Mouse (Mus musculus) intestine, embryonic 14.5 days (tissue): ENCODE results near the gene Spcs1. TPM values are rescaled to one million over a fixed set of nuclear protein-coding genes. Genes with fewer than 3 reads are reported as not detected.

ENCODE experiments used
- ATAC-seq: fragments of 200-750 bp; cut with Nextera tagmentation; replicated peaks from 2 replicates; pipeline ENCODE4 v1.8.0; 2017; ENCODE audit warnings: low read depth, moderate number of reproducible peaks, moderate TSS enrichment, moderate library complexity; ENCODE audit not compliant: low FRiP score, low TSS enrichment
- DNase-seq: peaks from one replicate; pipeline ENCODE4 v3.0.0-alpha.2; 2018; ENCODE audit warnings: low spot score
- H3K27ac ChIP-seq: fragments of 300-500 bp; sonication (generic); 2 replicates; pipeline ENCODE4 v1.5.1; 2014; ENCODE audit warnings: low read depth, mild to moderate bottlenecking, control low read depth
- H3K27me3 ChIP-seq: fragments of 300-500 bp; sonication (generic); replicated peaks from 2 replicates; pipeline ENCODE4 v1.6.1; 2014; ENCODE audit warnings: low read length, control low read depth; ENCODE audit not compliant: control insufficient read depth, insufficient read depth
- H3K36me3 ChIP-seq: fragments of 300-500 bp; sonication (generic); 2 replicates; pipeline ENCODE4 v1.6.1; 2014; ENCODE audit warnings: low read length, control low read depth; ENCODE audit not compliant: control insufficient read depth, insufficient read depth
- H3K4me1 ChIP-seq: fragments of 300-500 bp; sonication (generic); replicated peaks from 2 replicates; pipeline ENCODE4 v1.6.1; 2014; ENCODE audit warnings: low read length, control low read depth, mixed read lengths; ENCODE audit not compliant: control insufficient read depth, insufficient read depth
- H3K4me2 ChIP-seq: fragments of 300-500 bp; sonication (generic); 2 replicates; pipeline ENCODE4 v1.6.1; 2014; ENCODE audit warnings: low read length
- H3K4me3 ChIP-seq: fragments of 300-500 bp; sonication (generic); 2 replicates; pipeline ENCODE4 v1.5.1; 2014; ENCODE audit warnings: low read depth, low read length, control low read depth, mixed read lengths
- H3K9ac ChIP-seq: fragments of 300-500 bp; sonication (generic); 2 replicates; pipeline ENCODE4 v1.6.1; 2014; ENCODE audit warnings: mild to moderate bottlenecking, low read length
- H3K9me3 ChIP-seq: fragments of 300-500 bp; sonication (generic); 2 replicates; pipeline ENCODE4 v1.6.1; 2016; ENCODE audit warnings: low read length, control low read depth; ENCODE audit not compliant: control insufficient read depth
- WGBS: fragments of 180-500 bp; shearing (Covaris S2); extraction: QIAGEN DNeasy Blood & Tissue Kit; methylation state at CpG from one replicate; pipeline ENCODE4 v1.1.7; 2014; 5-methylcytosine and 5-hydroxymethylcytosine counted together
- polyA plus RNA-seq: library from polyadenylated mRNA; unstranded; fragments of >200 nt; fragmentation: Nextera tagmentation; extraction: Ambion mirVana; gene quantifications from 2 replicates; pipeline ENCODE4 v1.2.1, GENCODE M21; 2014

Gene Spcs1
- polyA plus RNA-seq, result 338 and 365 TPM in 2 replicates

DNA sequence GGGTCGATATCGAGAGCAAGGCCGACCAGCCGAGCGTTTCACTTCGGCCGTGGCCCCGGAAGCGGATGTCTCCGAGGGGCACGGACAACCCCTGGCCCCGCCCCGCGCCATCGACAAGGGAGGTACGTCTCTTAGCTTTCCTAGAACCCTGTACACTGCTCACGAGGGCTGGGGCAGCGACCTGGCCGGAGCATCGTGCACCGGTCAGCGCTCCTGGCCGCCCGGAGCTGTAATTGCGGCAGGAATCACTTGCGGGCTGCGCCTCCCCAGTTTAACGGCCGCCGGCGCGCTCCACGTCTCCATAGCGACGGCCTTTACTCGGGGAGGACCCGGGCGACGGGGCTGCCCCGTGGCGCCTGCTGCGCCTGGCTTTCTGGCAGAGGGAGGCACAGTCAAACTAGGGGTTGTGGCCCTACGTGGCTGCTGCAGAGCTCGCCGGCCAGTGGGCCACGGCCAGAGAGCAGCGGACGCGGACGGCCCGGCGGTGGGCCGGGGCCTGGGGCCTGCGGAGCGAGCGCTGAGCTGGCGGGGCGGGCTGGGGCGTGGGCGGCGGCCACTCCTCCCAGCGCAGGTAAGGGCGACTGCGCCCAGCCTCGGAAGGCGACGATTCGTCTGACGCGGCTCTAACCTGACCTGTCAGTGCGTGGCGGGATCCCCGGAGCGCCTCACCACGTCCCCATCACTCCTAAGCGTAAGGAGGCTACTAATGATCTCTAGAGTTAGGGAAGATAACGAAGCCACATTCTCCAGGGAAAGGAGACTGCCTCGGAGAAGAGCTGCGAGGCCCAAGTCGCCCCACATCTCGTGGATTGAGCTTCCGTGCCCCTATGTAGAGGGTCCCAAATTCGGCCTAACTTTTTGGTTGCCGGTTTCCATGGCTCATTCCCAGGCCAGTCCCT lies at the start of gene Spcs1, which contains the start of gene Glt8d1:
Gene Spcs1 (minus strand): TSS at position 366 of the 899 bp plus-strand sequence.
Gene Glt8d1 (plus strand): TSS at position 94 of the 899 bp plus-strand sequence.
- peak; percentile 96 for DNase-seq
- ATAC-seq, result peak; percentile 91
- H3K9me3 ChIP-seq, result no peaks in the 10 kb centered on the region

DNA sequence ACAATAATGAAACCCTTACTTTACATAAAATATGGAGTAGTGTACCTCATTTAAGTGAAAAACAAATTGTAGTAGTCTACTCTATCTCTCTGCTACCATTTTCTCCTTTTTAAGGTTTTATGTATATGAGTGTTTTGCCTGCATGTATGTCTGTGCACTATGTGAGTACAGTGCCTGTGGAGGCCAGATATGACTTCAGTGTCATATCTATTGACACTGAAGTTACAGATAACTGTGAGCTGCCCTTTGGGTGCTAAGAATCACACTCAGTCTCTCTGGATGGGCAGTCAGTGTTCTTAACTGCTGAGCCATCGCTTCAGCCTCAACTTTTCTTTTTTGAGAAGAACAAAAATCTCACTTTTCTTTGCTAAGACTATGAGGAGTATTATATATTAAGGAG lies 44.3 kb upstream of the Spcs1 start:
- no peaks in the 10 kb centered on the region for H3K9me3 ChIP-seq
- H3K9ac ChIP-seq, result no peak overlapping the region
- H3K4me3 ChIP-seq, result no peak overlapping the region
- peaks cover 82% of the 10 kb centered on the region for H3K36me3 ChIP-seq
- H3K4me2 ChIP-seq, result no peak overlapping the region
- DNase-seq, result no peak
- no peaks in the 10 kb centered on the region for H3K4me1 ChIP-seq
- 93% methylated on average over 1 of the region's 1 CpGs for whole genome bisulfite sequencing
- no peaks in the 10 kb centered on the region for H3K27me3 ChIP-seq
- no peak for ATAC-seq
- H3K27ac ChIP-seq, result no peak overlapping the region

More for the DNA sequence above, at the start of gene Spcs1, which contains the start of gene Glt8d1:
- peaks cover 20% of the 10 kb centered on the region; the same call in 1 of the 2 replicates for H3K36me3 ChIP-seq
- no peaks in the 10 kb centered on the region for H3K27me3 ChIP-seq
- under 1% methylated on average over 81 of the region's 84 CpGs for WGBS
- H3K4me3 ChIP-seq, result peak within 1 kb of the TSS; percentile 76
- peaks cover 6% of the 10 kb centered on the region for H3K4me1 ChIP-seq
- H3K27ac ChIP-seq, result peak within 1 kb of the TSS; percentile 84
- peak within 1 kb of the TSS; percentile 81 for H3K9ac ChIP-seq
- peak within 1 kb of the TSS; percentile 76 for H3K4me2 ChIP-seq

DNA sequence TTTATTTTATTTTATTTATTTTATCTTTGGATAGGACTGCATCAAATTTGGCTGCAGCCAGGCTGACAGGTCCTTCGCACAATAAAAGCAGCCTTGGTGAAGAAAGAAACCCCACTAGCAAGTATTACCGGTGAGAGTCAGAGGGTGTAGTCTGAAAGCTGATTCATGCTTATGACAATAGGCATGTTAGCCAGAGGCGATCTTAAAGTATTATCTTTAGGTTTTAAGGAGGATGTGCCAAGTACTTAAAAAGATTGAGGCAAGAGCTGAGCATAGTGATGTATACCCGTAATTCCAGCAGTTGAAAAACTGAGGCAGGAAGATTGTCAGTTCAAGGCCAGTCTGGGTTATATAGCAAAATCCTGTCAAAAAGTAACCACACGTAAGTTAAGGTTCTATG lies 43.8 kb upstream of the Spcs1 start:
- ATAC-seq (no peak), DNase-seq (no peak)
- H3K9ac ChIP-seq, result no peak overlapping the region
- no peaks in the 10 kb centered on the region for H3K9me3 ChIP-seq
- H3K27me3 ChIP-seq, result no peaks in the 10 kb centered on the region
- no peak overlapping the region for H3K4me3 ChIP-seq
- peaks cover 81% of the 10 kb centered on the region for H3K36me3 ChIP-seq
- WGBS, result 88% methylated on average over 5 of the region's 5 CpGs
- no peak overlapping the region for H3K27ac ChIP-seq
- no peaks in the 10 kb centered on the region for H3K4me1 ChIP-seq
- H3K4me2 ChIP-seq, result no peak overlapping the region

DNA sequence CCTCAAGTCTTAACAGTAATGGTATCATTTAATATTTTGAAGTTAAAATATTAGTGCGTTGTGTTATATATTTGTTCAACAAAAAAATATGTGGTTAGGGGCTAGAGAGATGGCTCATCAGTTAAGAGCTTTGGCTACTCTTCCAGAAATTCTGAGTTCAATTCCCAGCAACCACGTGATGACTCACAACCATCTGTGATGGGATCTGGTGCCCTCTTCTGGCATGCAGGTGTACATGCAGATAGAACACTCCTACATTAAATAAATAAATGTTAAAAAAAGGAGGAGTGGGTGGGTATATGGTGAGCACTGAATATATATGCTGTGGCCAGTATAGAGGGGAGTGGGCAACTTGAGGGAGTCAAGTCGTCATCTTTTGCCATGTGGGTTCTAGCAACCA lies 24.3 kb upstream of the Spcs1 start:
- Histone ChIP-seq H3K36me3 (peaks cover 83% of the 10 kb centered on the region), H3K4me3 (no peak overlapping the region), H3K27ac (no peak overlapping the region), H3K9me3 (no peaks in the 10 kb centered on the region), H3K4me2 (no peak overlapping the region), H3K9ac (no peak overlapping the region), H3K4me1 (no peaks in the 10 kb centered on the region), H3K27me3 (no peaks in the 10 kb centered on the region)
- ATAC-seq (no peak), DNase-seq (no peak)
- 88% methylated on average over 3 of the region's 3 CpGs for WGBS

DNA sequence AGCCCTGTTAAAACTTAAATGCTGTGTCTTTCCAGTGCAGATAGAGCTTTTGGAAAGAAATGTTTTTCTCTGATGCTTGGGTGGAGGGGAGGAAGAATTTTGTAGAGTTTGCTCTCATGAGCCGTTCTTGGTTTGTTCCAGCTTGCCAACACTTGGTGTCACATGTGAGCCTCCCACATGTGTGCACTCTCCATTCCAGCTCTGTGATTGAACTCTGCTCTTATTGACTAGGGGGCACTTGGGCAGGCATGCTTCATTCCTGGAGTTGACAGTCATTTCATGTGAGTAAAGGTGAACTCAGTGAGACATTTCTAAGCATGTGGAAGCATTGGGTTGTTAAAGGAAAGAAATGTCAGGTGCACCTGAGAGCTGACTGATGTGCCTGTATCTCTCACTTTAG lies 21.1 kb upstream of the Spcs1 start:
- DNase-seq, result no peak
- H3K4me1 ChIP-seq, result peaks cover 11% of the 10 kb centered on the region

DNA sequence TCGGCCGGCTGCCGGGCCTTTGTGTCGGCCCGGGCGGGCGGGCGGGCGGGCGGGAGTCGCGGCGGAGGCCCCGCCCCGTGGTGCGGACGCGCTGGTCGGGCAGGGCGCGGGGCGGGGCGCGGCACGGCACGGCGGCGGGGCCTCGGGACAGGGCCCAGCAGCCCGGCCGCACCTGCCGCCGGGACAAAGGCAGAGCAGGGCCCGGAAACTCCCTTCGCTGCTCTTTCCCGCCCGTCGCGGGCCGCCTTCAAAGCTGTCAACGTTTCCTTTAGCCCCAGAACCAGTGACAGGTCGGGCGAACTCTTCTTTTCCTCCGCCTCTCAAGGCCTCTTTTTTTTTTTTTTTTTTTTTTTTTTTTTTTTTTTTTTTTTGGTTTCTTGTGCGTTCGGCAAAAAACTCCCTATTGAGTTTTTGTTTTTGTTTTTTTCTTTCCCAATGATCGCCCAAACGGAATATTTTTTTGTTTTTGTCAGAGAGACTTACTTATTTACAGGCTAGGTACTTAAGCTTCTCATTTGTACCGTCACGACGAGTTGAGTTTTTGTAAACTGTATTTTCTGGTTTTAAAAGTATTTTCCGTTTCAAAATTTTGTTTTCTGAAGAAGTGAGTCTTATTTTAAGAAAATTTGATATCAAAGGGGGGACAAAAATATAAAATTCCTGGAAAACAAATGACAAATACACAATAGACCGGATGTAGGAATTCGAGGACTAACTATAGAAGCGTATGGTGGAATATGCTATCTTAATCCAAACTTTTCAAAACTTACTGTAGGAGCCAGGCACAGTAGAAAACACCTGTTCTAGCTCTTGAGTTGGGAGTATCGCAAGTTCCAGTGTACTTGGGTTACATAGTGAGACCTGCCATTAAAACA lies 18.1 kb upstream of the Spcs1 start:
- Histone ChIP-seq H3K27me3 (no peaks in the 10 kb centered on the region), H3K4me1 (peaks cover 13% of the 10 kb centered on the region), H3K4me2 (peak overlapping the region; percentile 84), H3K36me3 (peaks cover 56% of the 10 kb centered on the region), H3K27ac (peak overlapping the region; percentile 92), H3K9ac (peak overlapping the region; percentile 92), H3K9me3 (no peaks in the 10 kb centered on the region), H3K4me3 (peak overlapping the region; percentile 94)
- 3% methylated on average over 31 of the region's 56 CpGs for WGBS
- ATAC-seq (peak; percentile 95), DNase-seq (peak; percentile 90)

More for the DNA sequence above, 21.1 kb upstream of the Spcs1 start:
- H3K9me3 ChIP-seq, result no peaks in the 10 kb centered on the region
- no peak for ATAC-seq
- 44% methylated on average over 1 of the region's 1 CpGs for WGBS
- no peak overlapping the region for H3K4me3 ChIP-seq
- no peak overlapping the region for H3K4me2 ChIP-seq
- H3K27ac ChIP-seq, result no peak overlapping the region
- no peak overlapping the region for H3K9ac ChIP-seq
- no peaks in the 10 kb centered on the region for H3K27me3 ChIP-seq
- peaks cover 56% of the 10 kb centered on the region for H3K36me3 ChIP-seq

DNA sequence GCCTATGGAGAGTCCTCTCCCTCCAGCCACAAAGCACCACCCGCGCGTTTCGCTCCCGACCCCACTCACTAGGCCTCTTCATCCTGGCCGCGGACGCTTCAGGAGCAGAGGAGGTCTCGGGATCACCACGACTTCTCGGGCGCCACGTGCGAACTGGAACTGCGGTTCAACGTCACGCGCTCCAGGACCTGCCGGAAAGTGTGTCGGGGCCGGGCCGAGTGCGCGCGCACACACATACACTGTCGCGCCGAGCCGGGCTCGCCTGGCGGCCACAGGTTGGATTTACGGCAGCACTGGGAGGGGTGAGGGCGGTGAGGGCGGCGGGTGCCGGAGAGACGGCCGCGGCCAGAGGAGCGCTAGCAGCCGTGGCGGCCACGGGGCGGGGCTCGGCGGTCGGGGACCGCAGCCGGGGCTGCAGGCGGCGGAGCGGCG lies 17.4 kb upstream of the Spcs1 start, which contains the start of the genes Pbrm1 and Gnl3:
Gene Pbrm1 (plus strand): TSS at position 279 of the 432 bp plus-strand sequence.
Gene Gnl3 (minus strand): TSS at position 293 of the 432 bp plus-strand sequence.
- under 1% methylated on average over 43 of the region's 53 CpGs for WGBS
- peak within 1 kb of the TSS; percentile 87 for H3K4me2 ChIP-seq
- H3K27me3 ChIP-seq, result no peaks in the 10 kb centered on the region
- peak; percentile 95 for ATAC-seq
- peak; percentile 94 for DNase-seq
- H3K9ac ChIP-seq, result peak within 1 kb of the TSS; percentile 92
- no peaks in the 10 kb centered on the region for H3K9me3 ChIP-seq
- peak within 1 kb of the TSS; percentile 94 for H3K4me3 ChIP-seq
- peak within 1 kb of the TSS; percentile 92 for H3K27ac ChIP-seq
- H3K4me1 ChIP-seq, result peaks cover 13% of the 10 kb centered on the region
- H3K36me3 ChIP-seq, result peaks cover 56% of the 10 kb centered on the region

DNA sequence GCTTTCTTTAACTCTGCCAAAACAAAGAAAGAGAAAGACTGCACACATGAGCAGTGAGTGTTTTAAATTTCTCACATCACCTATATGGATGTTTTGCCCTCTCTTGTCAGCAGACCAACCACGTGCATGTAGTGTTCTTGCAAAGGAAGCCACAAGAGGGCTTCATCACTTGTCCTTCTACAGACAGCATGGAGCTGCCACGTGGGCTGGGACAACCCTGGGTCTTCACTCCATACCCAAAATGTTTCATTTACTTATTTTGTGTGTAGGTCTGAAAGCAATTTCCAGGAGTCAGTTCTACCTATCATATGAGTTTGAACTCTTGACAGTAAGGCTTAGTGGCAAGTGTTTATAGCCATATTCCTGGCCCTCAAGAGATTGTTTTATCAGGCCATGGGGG lies 16.4 kb upstream of the Spcs1 start:
- DNase-seq (no peak), ATAC-seq (peak; percentile 24; the same call in 1 of the 2 replicates)
- peaks cover 13% of the 10 kb centered on the region for H3K4me1 ChIP-seq
- H3K4me3 ChIP-seq, result peak overlapping the region; percentile 94
- peak overlapping the region; percentile 87 for H3K4me2 ChIP-seq
- 2% methylated on average over 2 of the region's 2 CpGs for WGBS
- H3K9ac ChIP-seq, result peak overlapping the region; percentile 92
- peak overlapping the region; percentile 27; the same call in 1 of the 2 replicates for H3K27ac ChIP-seq
- H3K9me3 ChIP-seq, result no peaks in the 10 kb centered on the region
- H3K27me3 ChIP-seq, result no peaks in the 10 kb centered on the region
- H3K36me3 ChIP-seq, result peaks cover 58% of the 10 kb centered on the region
